Mouse (Mus musculus) lung, adult 18-20 months (tissue): ENCODE data around the gene Gpr15.
A peak's percentile ranks its signal among the peaks of the same experiment; 100 is the strongest.

Source experiments
- DNase-seq, 2 experiments: peaks; one replicate each; pipeline ENCODE4 v3.0.0; 2022; ENCODE audit warnings: mixed read lengths in 2 of 2

Gene Gpr15

DNA sequence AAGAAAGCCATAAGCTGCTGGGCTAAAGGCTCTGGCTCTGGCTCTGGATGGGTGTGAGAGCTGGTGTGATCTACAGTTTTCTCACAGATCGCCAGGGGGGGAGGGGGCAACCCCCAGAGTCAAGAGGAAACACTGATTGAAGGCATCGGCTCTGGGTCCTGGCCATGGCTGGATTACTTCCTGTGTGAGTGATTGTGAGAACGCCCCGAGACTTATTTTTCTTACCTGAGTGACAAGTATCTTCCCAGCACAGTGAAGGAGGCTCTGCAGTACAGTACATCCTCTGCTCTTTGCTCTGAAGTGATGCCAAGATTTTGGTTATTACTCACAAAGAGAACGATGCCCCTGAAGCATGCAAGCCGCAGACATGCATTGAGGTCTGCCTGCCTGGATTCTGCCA lies 17.1 kb downstream of the Gpr15 start:
- no peak for DNase-seq

- no peak for DNase-seq
Measured at GRCm38 (mm10) chr16:58700816-58701424, 17.9 kb downstream of the Gpr15 start.

DNA sequence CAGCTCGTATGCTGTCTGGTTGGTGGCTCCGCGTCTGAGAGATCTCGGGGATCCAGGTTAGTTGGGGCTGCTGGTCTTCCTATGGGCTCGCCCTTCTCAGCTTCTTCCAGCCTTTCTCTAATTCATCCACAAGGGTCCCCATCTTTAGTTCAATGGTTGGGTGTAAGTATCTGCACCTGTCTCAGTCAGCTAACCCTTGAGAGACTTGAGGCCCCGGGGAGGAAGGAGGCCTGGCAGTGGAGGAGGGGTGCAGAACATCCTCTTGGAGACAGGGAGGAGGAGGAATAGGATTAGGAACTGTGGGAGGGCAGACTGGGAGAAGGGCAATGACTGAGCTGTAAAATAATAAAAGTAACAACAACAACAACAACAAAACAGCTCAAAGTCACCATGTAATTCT lies 18.7 kb downstream of the Gpr15 start:
- DNase-seq, result no peak

GRCm38 (mm10) chr16:58697261-58697660 lies 21.6 kb downstream of the Gpr15 start:
- DNase-seq, result no peak

- no peak for DNase-seq
Measured at GRCm38 (mm10) chr16:58696796-58697195, 22.1 kb downstream of the Gpr15 start.

DNA sequence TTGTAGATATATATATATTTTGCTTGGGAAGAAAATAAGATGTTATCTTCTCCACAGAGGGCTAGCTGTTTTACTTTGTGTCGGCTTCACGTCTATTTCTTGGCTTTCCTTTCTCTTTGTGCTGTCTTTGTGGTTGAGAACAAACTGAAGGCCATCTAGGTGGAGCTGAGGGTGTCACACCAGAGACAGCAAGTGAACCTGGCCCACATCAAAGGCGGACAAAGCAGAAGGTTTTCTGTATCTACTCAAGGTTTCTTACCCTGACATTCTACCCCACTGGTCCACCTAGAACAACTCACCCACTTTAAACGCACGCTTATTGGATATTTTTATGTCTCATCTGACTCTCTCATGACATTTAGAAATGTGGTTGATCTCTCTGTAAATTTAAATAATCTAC lies 24.8 kb downstream of the Gpr15 start:
- no peak for DNase-seq

- peak in 1 of 2 experiments; percentile 16 for DNase-seq
Measured at GRCm38 (mm10) chr16:58690322-58690732, 28.5 kb downstream of the Gpr15 start.

DNA sequence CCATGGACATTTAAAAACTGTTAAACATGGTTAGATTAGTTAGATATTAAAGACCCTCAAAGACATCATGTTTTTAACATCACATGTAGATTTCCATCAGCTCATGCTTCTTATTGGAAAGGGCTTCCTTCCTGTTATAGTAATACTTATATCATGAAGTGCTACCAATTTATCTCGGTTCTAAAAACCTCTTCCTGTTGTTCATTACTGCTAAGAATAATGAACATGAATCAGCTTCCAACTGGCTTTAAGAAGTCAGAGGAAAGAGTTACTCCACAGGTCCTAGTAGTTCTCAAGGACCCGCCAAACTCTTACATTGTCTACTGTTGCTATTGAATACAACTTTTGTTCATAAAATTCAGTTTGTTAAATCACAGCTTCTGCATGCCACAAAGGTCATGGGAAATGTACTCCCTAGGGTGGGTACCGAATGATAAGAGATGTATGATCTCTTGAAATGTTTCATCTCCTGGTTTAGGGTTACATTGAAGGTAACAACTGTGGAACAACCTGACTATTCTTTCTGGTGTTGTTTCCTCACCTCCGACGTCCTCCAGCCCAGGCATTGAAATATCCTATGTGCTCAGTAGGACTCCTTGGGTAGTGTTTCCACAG lies 29.2 kb downstream of the Gpr15 start:
- DNase-seq, result no peak

DNA sequence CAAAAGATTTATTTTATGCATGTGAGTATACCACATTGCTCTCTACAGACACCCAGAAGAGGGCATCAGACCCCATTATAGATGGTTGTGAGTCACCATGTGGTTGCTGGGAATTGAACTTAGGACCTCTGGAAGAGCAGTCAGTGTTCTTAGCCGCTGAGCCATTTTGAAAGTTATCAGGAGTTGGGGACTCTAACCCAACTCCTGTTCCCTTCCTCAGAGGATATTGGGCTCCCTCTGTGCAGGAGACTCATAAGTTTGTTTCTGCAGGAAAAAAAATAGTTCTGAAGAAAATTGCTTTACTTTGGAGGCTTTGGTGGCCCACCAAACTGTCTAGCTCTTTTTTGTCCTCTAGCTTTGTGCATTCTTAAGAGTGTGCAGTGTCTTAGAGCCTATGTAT lies 30.3 kb downstream of the Gpr15 start:
- DNase-seq, result no peak

DNA sequence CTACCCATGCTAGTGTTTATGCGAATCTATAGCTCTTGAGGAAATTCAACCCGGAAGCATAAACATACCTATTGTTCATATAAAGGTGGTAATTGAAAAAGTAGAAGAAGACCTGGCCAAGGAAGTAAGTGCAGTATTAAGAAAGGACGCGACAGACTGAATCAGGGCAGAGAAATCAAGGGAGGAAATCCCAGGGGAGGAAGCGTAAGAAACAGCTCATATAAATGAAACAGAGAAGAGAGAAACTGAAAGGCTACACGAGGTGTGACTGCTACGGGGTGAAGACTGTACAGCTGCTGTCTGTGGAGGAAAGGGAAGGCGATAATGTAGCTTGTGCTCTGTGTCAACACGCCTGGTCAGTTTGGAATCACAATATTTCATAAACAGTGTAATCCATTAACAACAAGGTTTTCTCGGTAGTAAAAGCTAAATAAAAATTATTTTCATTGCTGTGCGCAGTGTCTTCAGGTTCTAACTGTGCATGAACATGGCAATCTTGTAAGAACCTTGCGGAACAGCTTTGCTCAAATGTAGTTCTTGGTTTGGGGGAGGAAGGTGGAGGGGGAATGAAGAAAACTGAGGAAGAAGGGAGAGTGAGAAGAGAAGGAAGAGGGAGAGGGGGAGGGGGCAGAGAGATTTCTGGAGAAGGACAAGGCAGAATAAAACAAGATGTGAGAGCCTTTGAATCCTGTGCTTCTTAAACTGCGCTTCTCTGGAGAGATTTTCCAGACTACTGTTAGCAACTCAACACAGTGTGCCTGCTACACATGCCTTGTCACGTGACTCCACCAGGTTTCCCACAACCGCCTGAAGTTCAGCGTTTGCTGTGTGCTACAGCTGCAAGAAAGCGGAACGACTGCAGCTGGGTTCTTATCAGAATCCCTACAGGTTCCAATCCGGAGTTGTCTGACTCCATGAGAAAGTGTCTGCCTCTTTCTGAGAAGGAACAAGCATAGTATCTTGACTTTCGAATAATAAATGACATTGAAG lies 33.0 kb downstream of the Gpr15 start:
- no peak for DNase-seq

DNA sequence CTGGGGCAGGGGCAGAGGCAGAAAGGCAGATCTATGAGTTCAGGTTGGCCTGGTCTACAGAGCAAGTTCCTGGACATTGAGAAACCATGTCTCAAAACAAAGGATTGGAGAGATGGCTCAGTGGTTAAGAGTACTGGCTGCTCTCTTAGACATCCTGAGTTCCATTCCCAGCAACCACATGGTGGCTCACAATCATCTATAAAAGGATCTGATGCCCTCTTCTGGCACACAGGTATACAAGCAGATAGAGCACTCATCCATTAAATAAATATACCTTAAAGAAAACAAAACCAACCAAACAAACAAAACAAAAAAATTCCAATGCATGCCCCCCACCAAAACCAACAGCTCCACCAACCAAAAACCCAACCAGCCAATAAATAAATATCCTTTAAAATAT lies 34.3 kb downstream of the Gpr15 start:
- DNase-seq, result no peak

DNA sequence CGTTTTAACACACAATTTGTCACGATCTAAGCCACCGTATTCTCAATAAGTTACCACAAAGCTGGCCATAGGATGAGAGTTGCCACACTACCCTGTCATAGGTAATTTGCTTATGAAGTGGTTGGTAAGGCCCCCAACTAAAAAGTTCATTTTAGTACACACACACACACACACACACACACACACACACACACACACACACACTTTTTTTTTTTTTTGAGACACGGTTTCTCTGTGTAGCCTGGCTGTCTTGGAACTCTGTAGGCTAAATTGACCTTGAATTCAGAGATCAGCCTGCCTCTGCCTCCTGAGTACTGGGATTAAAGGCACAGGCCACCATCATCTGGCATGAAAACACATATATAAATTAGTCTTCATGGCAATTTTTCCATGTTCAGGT lies 35.0 kb downstream of the Gpr15 start:
- DNase-seq, result no peak

DNA sequence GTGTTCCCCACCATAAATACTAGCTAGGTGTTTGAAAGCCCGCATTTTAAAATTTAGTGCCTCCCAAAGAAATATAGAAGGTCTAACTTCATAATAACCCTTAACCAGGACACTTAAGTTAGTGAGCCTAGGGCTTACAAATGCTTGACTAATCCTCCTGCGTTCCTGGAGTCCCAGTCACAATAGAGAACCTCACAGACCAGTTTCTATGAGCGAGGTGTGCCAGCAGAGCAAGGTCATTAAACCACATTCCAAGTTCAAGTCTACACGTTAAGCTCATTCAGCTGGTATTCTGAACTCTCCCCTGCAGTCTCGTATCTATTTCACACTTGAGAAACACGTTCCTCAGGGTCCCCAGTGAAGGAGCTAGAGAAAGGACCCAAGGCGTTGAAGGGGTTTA lies 36.0 kb downstream of the Gpr15 start:
- no peak for DNase-seq

DNA sequence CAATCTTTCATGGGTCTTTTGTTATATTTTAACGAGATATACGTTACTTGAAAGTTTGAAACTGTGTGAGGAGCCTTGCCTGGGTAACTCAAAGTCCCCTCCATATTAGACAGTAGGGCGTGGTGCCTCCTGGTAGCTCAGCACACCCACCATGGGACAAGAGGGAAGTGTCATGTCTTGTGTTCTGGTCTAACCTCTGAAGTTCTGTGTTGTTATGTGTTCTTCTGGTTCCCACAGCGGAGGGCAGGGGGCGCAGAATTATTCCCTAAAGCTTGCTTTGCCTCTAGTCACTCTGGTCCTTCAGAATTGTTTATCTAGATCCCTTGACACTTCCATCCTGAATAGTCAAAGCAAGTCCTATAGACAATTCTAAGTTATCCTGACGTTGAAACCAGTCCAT lies 36.8 kb downstream of the Gpr15 start:
- DNase-seq, result no peak

DNA sequence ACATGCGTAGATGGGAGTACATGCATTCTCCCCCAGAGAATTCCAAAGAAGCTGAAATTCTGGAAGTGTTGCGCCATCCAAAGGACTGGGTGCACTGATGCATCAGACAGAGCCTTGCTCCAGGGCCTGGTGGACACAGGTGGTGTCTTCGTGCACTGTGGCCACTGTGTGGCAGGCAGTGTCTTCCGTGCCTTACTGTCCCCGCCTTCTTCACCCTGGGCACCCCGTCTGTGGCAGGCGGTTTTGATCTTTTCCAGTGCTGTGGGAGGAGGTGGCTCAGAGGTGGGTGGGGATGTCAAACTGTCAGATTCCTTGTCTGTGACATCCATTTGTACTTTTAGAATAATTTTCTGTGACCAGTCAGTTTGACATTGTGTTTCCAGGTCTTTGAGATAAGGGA lies 40.2 kb downstream of the Gpr15 start:
- DNase-seq, result no peak

DNA sequence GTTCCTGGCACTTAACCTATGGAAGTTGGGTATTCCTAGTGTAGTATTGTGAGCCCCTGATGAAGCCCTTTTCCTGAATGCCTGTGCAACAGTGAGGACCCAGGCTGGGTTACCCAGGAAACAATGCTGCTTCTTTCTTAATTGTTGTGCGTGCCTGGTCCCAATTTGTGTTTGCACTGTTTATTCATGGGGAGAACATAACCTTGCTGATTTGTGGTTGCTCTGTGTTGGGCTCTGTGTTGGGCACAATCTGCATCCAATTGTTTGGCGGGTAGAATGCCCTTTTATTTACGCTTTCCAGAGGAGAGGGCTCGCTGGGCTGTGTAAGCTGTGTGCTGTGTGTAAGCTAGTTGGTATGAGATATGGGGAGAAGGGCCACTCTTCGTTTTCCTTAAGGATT lies 41.4 kb downstream of the Gpr15 start:
- no peak for DNase-seq

DNA sequence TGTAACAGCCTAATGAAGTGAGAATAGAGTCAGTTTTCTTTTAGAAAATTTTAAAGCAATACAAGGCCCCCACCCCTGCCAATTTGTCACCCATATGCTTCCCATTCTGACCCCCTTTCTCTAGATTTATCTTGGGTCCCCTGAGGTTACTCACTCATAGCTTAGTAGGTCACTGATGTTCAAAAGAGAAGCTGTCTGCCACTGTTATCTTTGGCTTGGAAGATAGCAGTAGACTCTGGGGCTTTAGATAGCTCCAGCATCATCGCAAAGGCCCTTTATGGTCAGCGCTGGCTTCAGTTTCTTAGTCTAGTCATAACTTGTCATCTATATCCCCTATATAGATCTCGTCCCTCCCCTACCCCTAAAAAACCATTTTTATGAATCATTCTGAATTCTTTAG lies 42.2 kb downstream of the Gpr15 start:
- DNase-seq, result no peak

GRCm38 (mm10) chr16:58676156-58676555 lies 42.7 kb downstream of the Gpr15 start:
- DNase-seq, result no peak

DNA sequence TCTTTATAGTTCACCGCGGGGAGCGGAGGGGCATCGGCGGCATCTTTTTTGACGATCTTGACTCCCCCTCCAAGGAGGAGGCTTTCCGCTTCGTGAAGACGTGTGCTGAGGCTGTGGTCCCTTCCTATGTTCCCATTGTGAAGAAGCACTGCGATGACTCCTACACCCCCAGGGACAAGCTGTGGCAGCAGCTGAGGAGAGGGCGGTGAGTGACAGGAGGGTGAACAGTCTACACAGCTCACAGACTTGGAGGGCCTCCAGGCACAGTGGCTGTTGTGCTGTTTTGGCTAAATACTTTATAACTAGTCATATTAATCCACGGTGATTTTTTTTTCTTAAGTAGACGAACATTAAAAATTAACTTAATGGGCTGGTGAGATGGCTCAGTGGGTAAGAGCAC lies 43.6 kb downstream of the Gpr15 start:
- no peak for DNase-seq

- no peak for DNase-seq
Measured at GRCm38 (mm10) chr16:58673811-58674410, 45.0 kb downstream of the Gpr15 start.

DNA sequence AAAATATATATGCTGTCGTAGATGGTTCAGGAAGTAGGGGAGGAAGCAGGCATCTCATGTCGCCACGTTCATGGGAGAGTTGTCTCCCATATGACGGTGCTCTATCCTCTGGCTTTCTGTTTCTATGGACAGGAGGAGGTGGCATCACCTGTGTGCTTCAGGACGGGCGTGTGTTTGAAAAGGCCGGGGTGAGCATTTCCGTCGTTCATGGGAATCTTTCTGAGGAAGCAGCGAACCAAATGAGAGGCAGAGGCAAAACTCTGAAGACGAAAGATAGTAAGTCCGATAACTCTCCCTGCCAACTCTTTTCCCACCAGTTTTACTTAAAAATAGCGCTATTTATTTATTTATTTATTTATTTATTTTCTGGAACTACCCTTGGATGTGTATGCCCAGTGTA lies 46.5 kb downstream of the Gpr15 start:
- no peak for DNase-seq

- no peak for DNase-seq
Measured at GRCm38 (mm10) chr16:58671212-58671985, 47.5 kb downstream of the Gpr15 start.

DNA sequence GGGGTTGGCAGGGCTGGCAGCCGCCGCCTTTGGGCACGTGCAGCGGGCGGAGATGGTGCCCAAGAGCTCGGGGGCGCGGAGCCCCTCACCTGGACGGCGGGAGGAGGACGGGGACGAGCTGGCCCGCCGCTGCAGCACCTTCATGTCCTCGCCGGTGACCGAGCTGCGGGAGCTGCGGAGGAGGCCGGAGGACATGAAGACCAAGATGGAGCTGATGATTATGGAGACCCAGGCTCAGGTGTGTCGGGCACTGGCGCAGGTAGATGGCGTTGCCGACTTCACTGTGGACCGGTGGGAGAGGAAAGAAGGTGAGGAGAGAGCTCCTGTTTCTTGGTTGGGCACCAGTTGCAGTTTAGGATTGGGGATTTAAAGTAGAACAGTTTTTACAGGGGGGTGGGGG lies 48.2 kb downstream of the Gpr15 start:
- DNase-seq, result peak; percentile 12 to 29
